Mouse (Mus musculus): Measurements from ENCODE around the gene Atp6v0d1.

DNA sequence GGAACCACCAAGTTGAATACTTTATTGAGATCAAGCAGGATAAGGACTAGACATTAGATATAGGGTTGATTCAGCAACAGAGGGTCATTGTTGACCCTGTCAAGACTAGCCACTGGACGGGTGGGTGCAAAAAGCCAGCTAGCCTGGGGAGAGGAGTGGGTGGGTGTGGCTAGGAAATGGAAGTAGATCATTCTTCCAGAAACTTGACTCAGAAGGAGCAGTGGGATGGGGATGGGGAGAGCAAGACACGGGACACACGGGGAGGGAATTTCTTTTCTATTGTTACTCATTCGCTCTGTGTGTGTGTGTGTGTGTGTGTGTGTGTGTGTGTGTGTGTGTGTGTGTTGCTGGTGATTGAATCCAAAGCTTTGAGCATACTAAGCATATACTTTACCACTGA, 43.9 kb upstream of the Atp6v0d1 start:
- TF ChIP-seq EP300 (IDR thresholded peaks at IDR 0.05; ENCODE audit: low read depth) = no peak
- TF ChIP-seq CTCF (IDR thresholded peaks at IDR 0.05; ENCODE audit: low read depth) = no peak
